Mouse (Mus musculus): Measurements from ENCODE around the gene Ppib. TPM values are rescaled to one million over a fixed set of nuclear protein-coding genes. Genes with fewer than 3 reads are reported as not detected.
A peak's percentile ranks its signal among the peaks of the same experiment; 100 is the strongest.

Gene Ppib
- 354 and 365 TPM in 2 replicates for polyA plus RNA-seq (2015; fragmentation: Nextera tagmentation; extraction: Ambion mirVana)

- peak within 1 kb of the TSS; percentile 84 for H3K4me2 ChIP-seq (ENCODE audit: low read depth, low read length)
- WGBS = 1% methylated on average over 51 of the region's 51 CpGs
- peaks cover 21% of the 10 kb centered on the region for H3K4me1 ChIP-seq (ENCODE audit: control insufficient read depth, insufficient read depth, low read length)
- H3K9ac ChIP-seq (ENCODE audit: low read length) = peak within 1 kb of the TSS; percentile 93
- peak within 1 kb of the TSS; percentile 80 for H3K27ac ChIP-seq (ENCODE audit: low read length)
- no peaks in the 10 kb centered on the region for H3K27me3 ChIP-seq (ENCODE audit: control insufficient read depth, insufficient read depth, low read length)
- peak within 1 kb of the TSS; percentile 95 for H3K4me3 ChIP-seq (ENCODE audit: low read length)
- ATAC-seq (replicated peaks; ENCODE audit: extremely low read depth, insufficient read depth, low FRiP score) = peak; percentile 99
- H3K9me3 ChIP-seq (replicated peaks; ENCODE audit: control insufficient read depth, low read length) = no peaks in the 10 kb centered on the region
- H3K36me3 ChIP-seq (ENCODE audit: control insufficient read depth, insufficient read depth) = peaks cover 25% of the 10 kb centered on the region
These were observed at the start of gene Ppib for GRCm38 (mm10) chr9:66059583-66060307. Gene Ppib (plus strand): TSS chr9:66060222.

DNA sequence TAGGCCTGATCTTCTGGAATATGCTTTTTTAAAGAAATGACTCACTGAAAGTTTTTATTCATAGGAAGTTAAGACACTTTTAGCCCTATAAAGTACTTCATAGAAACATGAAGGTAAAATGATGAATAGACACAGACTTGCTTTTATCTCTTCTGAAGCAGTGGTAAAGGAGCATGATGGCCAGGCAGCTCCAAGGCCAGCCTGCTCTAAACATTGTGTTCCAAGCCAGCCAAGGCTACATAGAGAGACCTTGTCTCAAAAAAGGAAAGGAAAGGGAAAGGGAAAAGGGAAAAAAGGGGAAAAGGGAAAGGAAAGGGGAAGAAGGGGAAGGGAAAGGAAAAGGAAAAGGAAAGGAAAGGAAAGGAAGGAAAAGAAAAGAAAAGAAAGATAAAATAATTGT, 39.4 kb upstream of the Ppib start:
- H3K4me3 ChIP-seq (ENCODE audit: low read length) = no peak overlapping the region
- H3K27me3 ChIP-seq (ENCODE audit: control insufficient read depth, insufficient read depth, low read length) = no peaks in the 10 kb centered on the region
- H3K4me2 ChIP-seq (ENCODE audit: low read depth, low read length) = no peak overlapping the region
- H3K9ac ChIP-seq (ENCODE audit: low read length) = no peak overlapping the region
- ATAC-seq (replicated peaks; ENCODE audit: extremely low read depth, insufficient read depth, low FRiP score) = no peak
- H3K27ac ChIP-seq (ENCODE audit: low read length) = no peak overlapping the region
- peaks cover 8% of the 10 kb centered on the region; the same call in 1 of the 2 replicates for H3K36me3 ChIP-seq (ENCODE audit: control insufficient read depth, insufficient read depth)
- H3K4me1 ChIP-seq (ENCODE audit: control insufficient read depth, insufficient read depth, low read length) = no peaks in the 10 kb centered on the region
- no peaks in the 10 kb centered on the region for H3K9me3 ChIP-seq (replicated peaks; ENCODE audit: control insufficient read depth, low read length)

GRCm38 (mm10) chr9:66038082-66038481, 21.9 kb upstream of the Ppib start:
- no peak for ATAC-seq (replicated peaks; ENCODE audit: extremely low read depth, insufficient read depth, low FRiP score)
- Histone ChIP-seq H3K4me2 (ENCODE audit: low read depth, low read length) (no peak overlapping the region), H3K36me3 (ENCODE audit: control insufficient read depth, insufficient read depth) (peaks cover 19% of the 10 kb centered on the region; the same call in 1 of the 2 replicates), H3K4me3 (ENCODE audit: low read length) (no peak overlapping the region), H3K9me3 (replicated peaks; ENCODE audit: control insufficient read depth, low read length) (no peaks in the 10 kb centered on the region), H3K27ac (ENCODE audit: low read length) (no peak overlapping the region), H3K4me1 (ENCODE audit: control insufficient read depth, insufficient read depth, low read length) (no peaks in the 10 kb centered on the region), H3K9ac (ENCODE audit: low read length) (no peak overlapping the region), H3K27me3 (ENCODE audit: control insufficient read depth, insufficient read depth, low read length) (no peaks in the 10 kb centered on the region)
- 85% methylated on average over 4 of the region's 4 CpGs for whole genome bisulfite sequencing

DNA sequence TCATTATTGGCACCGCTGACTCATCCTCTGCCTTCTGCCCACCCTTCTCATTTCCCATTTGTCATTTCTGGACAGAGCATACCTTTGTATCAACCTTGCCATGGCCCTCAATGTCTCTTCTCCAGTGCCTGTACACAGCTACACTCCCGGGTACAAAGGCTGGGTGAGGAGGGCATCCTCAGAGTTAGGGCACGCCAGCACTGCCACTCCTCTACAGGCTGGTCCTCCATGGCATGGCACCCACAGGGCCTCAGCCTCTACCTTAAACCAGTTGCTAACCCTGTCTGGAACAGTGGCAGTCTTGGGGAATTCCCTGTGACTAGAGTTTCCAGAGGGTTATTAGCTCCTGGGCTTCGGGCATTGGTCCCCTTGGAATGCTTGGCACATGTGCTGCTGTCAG, 21.4 kb upstream of the Ppib start:
- Histone ChIP-seq H3K36me3 (ENCODE audit: control insufficient read depth, insufficient read depth) (peaks cover 16% of the 10 kb centered on the region; the same call in 1 of the 2 replicates), H3K27me3 (ENCODE audit: control insufficient read depth, insufficient read depth, low read length) (no peaks in the 10 kb centered on the region), H3K4me2 (ENCODE audit: low read depth, low read length) (no peak overlapping the region), H3K4me1 (ENCODE audit: control insufficient read depth, insufficient read depth, low read length) (no peaks in the 10 kb centered on the region), H3K9me3 (replicated peaks; ENCODE audit: control insufficient read depth, low read length) (no peaks in the 10 kb centered on the region), H3K4me3 (ENCODE audit: low read length) (no peak overlapping the region), H3K9ac (ENCODE audit: low read length) (no peak overlapping the region), H3K27ac (ENCODE audit: low read length) (no peak overlapping the region)
- ATAC-seq (replicated peaks; ENCODE audit: extremely low read depth, insufficient read depth, low FRiP score) = no peak
- WGBS = 91% methylated on average over 4 of the region's 4 CpGs

GRCm38 (mm10) chr9:66039290-66039689, 20.7 kb upstream of the Ppib start:
- Histone ChIP-seq H3K9me3 (replicated peaks; ENCODE audit: control insufficient read depth, low read length) (no peaks in the 10 kb centered on the region), H3K4me3 (ENCODE audit: low read length) (no peak overlapping the region), H3K27ac (ENCODE audit: low read length) (no peak overlapping the region), H3K9ac (ENCODE audit: low read length) (no peak overlapping the region), H3K27me3 (ENCODE audit: control insufficient read depth, insufficient read depth, low read length) (no peaks in the 10 kb centered on the region), H3K36me3 (ENCODE audit: control insufficient read depth, insufficient read depth) (peaks cover 13% of the 10 kb centered on the region; the same call in 1 of the 2 replicates), H3K4me2 (ENCODE audit: low read depth, low read length) (no peak overlapping the region), H3K4me1 (ENCODE audit: control insufficient read depth, insufficient read depth, low read length) (no peaks in the 10 kb centered on the region)
- 83% methylated on average over 4 of the region's 4 CpGs for WGBS
- no peak for ATAC-seq (replicated peaks; ENCODE audit: extremely low read depth, insufficient read depth, low FRiP score)

- WGBS = 79% methylated on average over 3 of the region's 3 CpGs
These were observed 19.2 kb upstream of the Ppib start for GRCm38 (mm10) chr9:66040801-66041200.

DNA sequence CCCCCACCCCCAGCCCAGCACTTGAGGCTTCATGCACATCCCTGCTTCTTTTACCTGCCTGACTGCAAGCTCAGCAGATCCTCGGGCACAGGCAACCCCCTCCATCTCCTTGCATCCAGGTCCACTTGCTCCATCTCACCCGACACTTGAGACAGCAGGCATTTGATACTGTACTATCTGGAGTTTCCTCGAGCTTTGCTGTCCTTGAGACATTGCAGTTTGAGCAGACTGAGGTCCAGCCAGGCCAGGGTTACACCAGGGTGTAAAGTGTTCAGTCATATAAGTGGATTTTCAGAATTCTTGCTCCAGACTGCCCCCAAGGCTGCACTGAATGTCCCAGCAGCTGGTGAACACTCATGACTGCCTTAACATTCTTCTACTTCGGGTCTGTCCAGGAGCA, 17.7 kb upstream of the Ppib start:
- Histone ChIP-seq H3K9me3 (replicated peaks; ENCODE audit: control insufficient read depth, low read length) (no peaks in the 10 kb centered on the region), H3K9ac (ENCODE audit: low read length) (no peak overlapping the region), H3K4me3 (ENCODE audit: low read length) (no peak overlapping the region), H3K36me3 (ENCODE audit: control insufficient read depth, insufficient read depth) (peaks cover 11% of the 10 kb centered on the region; the same call in 1 of the 2 replicates), H3K27me3 (ENCODE audit: control insufficient read depth, insufficient read depth, low read length) (no peaks in the 10 kb centered on the region), H3K4me2 (ENCODE audit: low read depth, low read length) (no peak overlapping the region), H3K4me1 (ENCODE audit: control insufficient read depth, insufficient read depth, low read length) (no peaks in the 10 kb centered on the region), H3K27ac (ENCODE audit: low read length) (no peak overlapping the region)
- no peak for ATAC-seq (replicated peaks; ENCODE audit: extremely low read depth, insufficient read depth, low FRiP score)
- WGBS = 61% methylated on average over 4 of the region's 4 CpGs

More at GRCm38 (mm10) chr9:66040801-66041200, 19.2 kb upstream of the Ppib start:
- Histone ChIP-seq H3K4me1 (ENCODE audit: control insufficient read depth, insufficient read depth, low read length) (no peaks in the 10 kb centered on the region), H3K9ac (ENCODE audit: low read length) (no peak overlapping the region), H3K4me2 (ENCODE audit: low read depth, low read length) (no peak overlapping the region), H3K27ac (ENCODE audit: low read length) (no peak overlapping the region), H3K27me3 (ENCODE audit: control insufficient read depth, insufficient read depth, low read length) (no peaks in the 10 kb centered on the region), H3K9me3 (replicated peaks; ENCODE audit: control insufficient read depth, low read length) (no peaks in the 10 kb centered on the region), H3K4me3 (ENCODE audit: low read length) (no peak overlapping the region), H3K36me3 (ENCODE audit: control insufficient read depth, insufficient read depth) (peaks cover 11% of the 10 kb centered on the region; the same call in 1 of the 2 replicates)
- no peak for ATAC-seq (replicated peaks; ENCODE audit: extremely low read depth, insufficient read depth, low FRiP score)

DNA sequence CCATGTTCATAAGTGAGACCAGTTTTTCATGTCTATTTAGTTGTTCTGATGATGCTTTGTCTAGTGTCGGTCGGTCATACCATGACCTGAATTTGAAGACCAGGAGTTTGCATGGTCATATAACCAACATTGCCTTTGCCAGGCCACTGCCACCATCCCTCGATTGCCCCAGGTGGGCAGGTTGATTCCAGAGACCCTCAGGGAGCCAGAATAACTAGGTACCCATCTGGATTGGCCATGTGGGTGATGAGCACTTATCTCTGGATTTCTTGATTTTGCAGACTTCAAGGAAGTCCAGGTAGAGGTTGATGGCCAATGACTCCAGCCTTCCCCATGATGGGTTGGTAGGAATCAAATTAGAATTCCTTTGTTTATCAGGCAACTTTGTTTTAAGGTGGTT, 16.8 kb upstream of the Ppib start:
- Histone ChIP-seq H3K4me2 (ENCODE audit: low read depth, low read length) (no peak overlapping the region), H3K27ac (ENCODE audit: low read length) (no peak overlapping the region), H3K9ac (ENCODE audit: low read length) (no peak overlapping the region), H3K4me3 (ENCODE audit: low read length) (no peak overlapping the region), H3K27me3 (ENCODE audit: control insufficient read depth, insufficient read depth, low read length) (no peaks in the 10 kb centered on the region), H3K9me3 (replicated peaks; ENCODE audit: control insufficient read depth, low read length) (no peaks in the 10 kb centered on the region), H3K4me1 (ENCODE audit: control insufficient read depth, insufficient read depth, low read length) (no peaks in the 10 kb centered on the region), H3K36me3 (ENCODE audit: control insufficient read depth, insufficient read depth) (peaks cover 9% of the 10 kb centered on the region; the same call in 1 of the 2 replicates)
- no peak for ATAC-seq (replicated peaks; ENCODE audit: extremely low read depth, insufficient read depth, low FRiP score)
- 94% methylated on average over 3 of the region's 3 CpGs for WGBS

DNA sequence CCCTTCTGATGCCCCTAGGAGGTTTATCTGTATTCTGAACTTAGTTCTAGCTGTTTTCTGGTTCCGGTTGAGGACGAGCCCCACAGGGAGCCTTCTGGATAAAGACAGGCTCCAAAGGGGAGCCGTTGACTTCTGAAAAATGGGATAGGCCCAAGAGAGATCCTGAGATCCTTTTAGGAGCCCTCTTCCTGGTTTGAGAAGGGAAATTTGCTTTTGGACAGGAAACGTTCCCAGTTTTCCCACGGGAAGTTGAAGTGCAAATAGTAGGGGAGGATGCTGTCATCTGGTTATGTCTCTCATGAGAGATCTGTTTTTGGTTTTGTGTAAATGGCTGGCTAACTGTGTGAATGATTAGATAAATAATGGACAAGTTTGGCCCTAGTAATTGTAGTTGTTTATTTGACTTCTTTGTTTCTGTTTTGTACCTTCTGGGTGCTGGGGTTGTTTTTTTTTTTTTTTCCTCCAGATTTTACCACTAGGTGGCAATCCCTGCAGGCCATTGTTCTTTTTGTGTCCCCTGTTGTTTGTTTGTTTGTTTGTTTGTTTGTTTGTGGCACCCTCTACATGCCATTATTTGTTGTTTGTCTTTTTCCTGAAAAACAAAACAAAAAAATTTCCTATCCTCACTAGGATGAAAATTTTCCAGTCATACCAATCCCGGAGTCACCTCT, 10.0 kb upstream of the Ppib start:
- H3K36me3 ChIP-seq (ENCODE audit: control insufficient read depth, insufficient read depth) = no peaks in the 10 kb centered on the region; the same call in 1 of the 2 replicates
- no peak overlapping the region for H3K27ac ChIP-seq (ENCODE audit: low read length)
- H3K4me3 ChIP-seq (ENCODE audit: low read length) = no peak overlapping the region
- no peak overlapping the region for H3K4me2 ChIP-seq (ENCODE audit: low read depth, low read length)
- H3K9me3 ChIP-seq (replicated peaks; ENCODE audit: control insufficient read depth, low read length) = no peaks in the 10 kb centered on the region; the same call in 1 of the 2 replicates
- ATAC-seq (replicated peaks; ENCODE audit: extremely low read depth, insufficient read depth, low FRiP score) = no peak
- no peaks in the 10 kb centered on the region for H3K27me3 ChIP-seq (ENCODE audit: control insufficient read depth, insufficient read depth, low read length)
- H3K9ac ChIP-seq (ENCODE audit: low read length) = no peak overlapping the region
- 60% methylated on average over 6 of the region's 6 CpGs for WGBS
- H3K4me1 ChIP-seq (ENCODE audit: control insufficient read depth, insufficient read depth, low read length) = no peaks in the 10 kb centered on the region

Measured in heart, embryonic 16.5 days (tissue).